Mouse (Mus musculus) duodenum, adult 2 months (tissue): ENCODE results near the gene Rnaset2a. TPM values are rescaled to one million over a fixed set of nuclear protein-coding genes. Genes with fewer than 3 reads are reported as not detected.

Experiments
- polyA plus RNA-seq: library from polyadenylated mRNA; depleted of rRNA; stranded (reverse); fragments of >200 nt; gene quantifications from 2 replicates; pipeline ENCODE4 v1.2.3, GENCODE M21; 2012; ENCODE audit warnings: low replicate concordance; rRNA removed

Gene Rnaset2a
- polyA plus RNA-seq, result 27.6 and 52.0 TPM in 2 replicates

GRCm38 (mm10) chr17:8147439-8148316 lies at the start of gene Rnaset2a, which contains the start of gene Gm49673:
Rnaset2a (minus strand) TSS chr17:8148097.
Gm49673 (minus strand) TSS chr17:8147788.

GRCm38 (mm10) chr17:8164701-8165607 lies 17.1 kb upstream of the Rnaset2a start, which contains the start of gene Fgfr1op:
Fgfr1op (plus strand) TSS chr17:8165501.

Other genes starting within 250 kb of the Rnaset2a start
- 0.16 and 0.60 TPM in 2 replicates for gene Tagap, start 222.1 kb downstream of the Rnaset2a start, polyA plus RNA-seq
- 137 and 179 TPM in 2 replicates for gene Rsph3a, start 202.5 kb downstream of the Rnaset2a start, polyA plus RNA-seq
- gene Gm49673, start 309 bp downstream of the Rnaset2a start, polyA plus RNA-seq, result 2.6 and 3.6 TPM in 2 replicates
- gene Fgfr1op, start 17.4 kb upstream of the Rnaset2a start, polyA plus RNA-seq, result 0.14 and 0.18 TPM in 2 replicates
- gene Ccr6, start 87.9 kb upstream of the Rnaset2a start, polyA plus RNA-seq, result 0.35 and 0.68 TPM in 2 replicates
- 30.1 and 51.7 TPM in 2 replicates for gene Mpc1, start 134.8 kb upstream of the Rnaset2a start, polyA plus RNA-seq
- gene Sft2d1, start 163.0 kb upstream of the Rnaset2a start, polyA plus RNA-seq, result 120 and 179 TPM in 2 replicates
- gene Prr18, start 189.4 kb upstream of the Rnaset2a start, polyA plus RNA-seq, result 0.60 and 1.4 TPM in 2 replicates
- not detected in 2 replicates for gene T2, start 207.9 kb upstream of the Rnaset2a start, polyA plus RNA-seq